Mouse (Mus musculus) liver, embryonic 14.5 days (tissue): Measurements from ENCODE around the gene Irs2. TPM values are rescaled to one million over a fixed set of nuclear protein-coding genes. Genes with fewer than 3 reads are reported as not detected.
A peak's percentile ranks its signal among the peaks of the same experiment; 100 is the strongest.

Source experiments
- ATAC-seq: fragments of 200-750 bp; cut with Nextera tagmentation; 2 replicates; pipeline ENCODE4 v1.8.0; 2017; ENCODE audit warnings: moderate number of reproducible peaks, mild to moderate bottlenecking, moderate library complexity; ENCODE audit not compliant: insufficient read depth
- DNase-seq, 3 experiments: peaks; one replicate each; pipeline ENCODE4 v3.0.0-alpha.2; 2012 to 2013; ENCODE audit warnings: low read depth in 3 of 3, low spot score in 3 of 3
- H3K27ac ChIP-seq: fragments of 300-500 bp; sonication (generic); 2 replicates; pipeline ENCODE4 v1.5.1; 2014; ENCODE audit warnings: moderate library complexity, mild to moderate bottlenecking, control low read depth, inconsistent platforms
- H3K27me3 ChIP-seq: fragments of 300-500 bp; sonication (generic); 2 replicates; pipeline ENCODE4 v1.6.1; 2014; ENCODE audit warnings: mild to moderate bottlenecking, low read length, moderate library complexity; ENCODE audit not compliant: control insufficient read depth, insufficient read depth
- H3K36me3 ChIP-seq: fragments of 300-500 bp; sonication (generic); replicated peaks from 2 replicates; pipeline ENCODE4 v1.6.1; 2014; ENCODE audit warnings: low read depth; ENCODE audit not compliant: control insufficient read depth, insufficient read depth
- H3K4me1 ChIP-seq, 2 experiments: fragments of 200-500 bp in 1 of 2; fragments of 300-500 bp in 1 of 2; sonication (generic) in 1 of 2; replicated peaks; 2 replicates each; pipeline ENCODE4 v1.6.1; 2012 to 2014; ENCODE audit warnings: antibody characterized with exemption in 1 of 2, inconsistent platforms in 1 of 2, low read length in 1 of 2; ENCODE audit not compliant: control insufficient read depth in 2 of 2, insufficient read depth in 2 of 2
- H3K4me2 ChIP-seq: fragments of 300-500 bp; sonication (generic); 2 replicates; pipeline ENCODE4 v1.6.1; 2014; ENCODE audit warnings: low read depth, mild to moderate bottlenecking, control low read depth, moderate library complexity
- H3K4me3 ChIP-seq, 2 experiments: fragments of 200-500 bp in 1 of 2; fragments of 300-500 bp in 1 of 2; sonication (generic) in 1 of 2; 2 replicates each; pipeline ENCODE4 v1.5.1; 2012 to 2014; ENCODE audit warnings: low read depth in 2 of 2, low read length in 2 of 2, mild to moderate bottlenecking in 2 of 2, control low read depth in 1 of 2, inconsistent platforms in 1 of 2, moderate library complexity in 1 of 2; ENCODE audit not compliant: insufficient read depth in 1 of 2
- H3K9ac ChIP-seq: fragments of 300-500 bp; sonication (generic); replicated peaks from 2 replicates; pipeline ENCODE4 v1.6.1; 2014; ENCODE audit warnings: mild to moderate bottlenecking, control low read depth, moderate library complexity
- H3K9me3 ChIP-seq: fragments of 300-500 bp; sonication (generic); 2 replicates; pipeline ENCODE4 v1.6.1; 2016; ENCODE audit warnings: low read length, mixed read lengths; ENCODE audit not compliant: control insufficient read depth
- CTCF ChIP-seq: IDR thresholded peaks from 2 replicates; pipeline ENCODE4 v1.5.1; 2016; ENCODE audit warnings: antibody characterized with exemption, low read depth, control low read depth
- EP300 ChIP-seq: IDR thresholded peaks from 2 replicates; pipeline ENCODE4 v1.6.1; 2016; ENCODE audit warnings: antibody characterized with exemption, low read depth
- WGBS: fragments of 180-500 bp; shearing (Covaris S2); extraction: QIAGEN DNeasy Blood & Tissue Kit; methylation state at CpG from one replicate; pipeline ENCODE4 v1.1.7; 2014; ENCODE audit not compliant: insufficient replicate concordance; 5-methylcytosine and 5-hydroxymethylcytosine counted together
- polyA plus RNA-seq, 2 experiments: library from polyadenylated mRNA; depleted of rRNA in 1 of 2; stranded (reverse) in 1 of 2; unstranded in 1 of 2; fragments of >200 nt; fragmentation: Nextera tagmentation in 1 of 2; extraction: Ambion mirVana in 1 of 2; gene quantifications; 2 replicates each; pipeline versions ENCODE4 v1.2.1 to v1.2.3; 2012 to 2014

Irs2 gene
- polyA plus RNA-seq, 2 experiments, result 2.9 to 4.7 TPM

GRCm38 (mm10) chr8:10996247-10996646 is 12.0 kb downstream of the Irs2 start:
- WGBS, result 22% methylated on average over 2 of the region's 2 CpGs
- peak overlapping the region; percentile 57 for H3K27ac ChIP-seq

GRCm38 (mm10) chr8:10995756-10996155 is 12.5 kb downstream of the Irs2 start:
- Histone ChIP-seq H3K27ac (peak overlapping the region; percentile 57), H3K4me3 (peak overlapping the region in 1 of 2 experiments; percentile 14; a peak in 1 of 4 replicates), H3K27me3 (no peaks in the 10 kb centered on the region), H3K4me2 (peak overlapping the region; percentile 51), H3K9me3 (no peaks in the 10 kb centered on the region), H3K36me3 (peaks cover 22% of the 10 kb centered on the region), H3K9ac (peak overlapping the region; percentile 34), H3K4me1 (peaks cover 66 to 78% of the 10 kb centered on the region in 2 experiments)
- TF ChIP-seq EP300 (no peak), CTCF (no peak)
- ATAC-seq (peak; percentile 19; the same call in 1 of the 2 replicates), DNase-seq (no peak)
- 13% methylated on average over 2 of the region's 2 CpGs for WGBS

More at GRCm38 (mm10) chr8:10996247-10996646, 12.0 kb downstream of the Irs2 start:
- Histone ChIP-seq H3K27me3 (no peaks in the 10 kb centered on the region), H3K4me3 (no peak overlapping the region), H3K9ac (peak overlapping the region; percentile 12), H3K9me3 (no peaks in the 10 kb centered on the region), H3K4me1 (peaks cover 66 to 78% of the 10 kb centered on the region in 2 experiments), H3K4me2 (peak overlapping the region; percentile 51), H3K36me3 (peaks cover 22% of the 10 kb centered on the region)
- ATAC-seq (peak; percentile 83), DNase-seq (no peak)
- TF ChIP-seq EP300 (peak; percentile 67), CTCF (no peak)

- no peak overlapping the region for H3K9ac ChIP-seq
- peak overlapping the region; percentile 51; the same call in 1 of the 2 replicates for H3K4me2 ChIP-seq
These were observed 13.8 kb downstream of the Irs2 start for GRCm38 (mm10) chr8:10994390-10994954.

GRCm38 (mm10) chr8:10993582-10994216 is 14.6 kb downstream of the Irs2 start:
- DNase-seq (no peak), ATAC-seq (no peak)
- Histone ChIP-seq H3K9ac (no peak overlapping the region), H3K4me2 (no peak overlapping the region), H3K4me3 (no peak overlapping the region), H3K27me3 (no peaks in the 10 kb centered on the region), H3K9me3 (no peaks in the 10 kb centered on the region), H3K27ac (no peak overlapping the region), H3K36me3 (peaks cover 21% of the 10 kb centered on the region), H3K4me1 (peaks cover 72 to 85% of the 10 kb centered on the region in 2 experiments)
- WGBS, result 82% methylated on average over 10 of the region's 10 CpGs
- TF ChIP-seq CTCF (no peak), EP300 (no peak)

More at GRCm38 (mm10) chr8:10994390-10994954, 13.8 kb downstream of the Irs2 start:
- 78% methylated on average over 6 of the region's 6 CpGs for WGBS
- Histone ChIP-seq H3K36me3 (peaks cover 22% of the 10 kb centered on the region), H3K27me3 (no peaks in the 10 kb centered on the region), H3K4me3 (no peak overlapping the region), H3K27ac (no peak overlapping the region), H3K9me3 (no peaks in the 10 kb centered on the region), H3K4me1 (peaks cover 67 to 77% of the 10 kb centered on the region in 2 experiments)
- no peak for DNase-seq
- TF ChIP-seq EP300 (no peak), CTCF (no peak)
- ATAC-seq, result no peak

GRCm38 (mm10) chr8:10992081-10992480 is 16.2 kb downstream of the Irs2 start:
- no peak overlapping the region for H3K9ac ChIP-seq
- TF ChIP-seq EP300 (no peak), CTCF (no peak)
- H3K4me3 ChIP-seq, result no peak overlapping the region
- no peak for ATAC-seq
- peak overlapping the region; percentile 64 for H3K4me2 ChIP-seq
- no peak for DNase-seq
- WGBS, result 47% methylated on average over 8 of the region's 8 CpGs
- H3K36me3 ChIP-seq, result peaks cover 15% of the 10 kb centered on the region
- peaks cover 72 to 90% of the 10 kb centered on the region in 2 experiments for H3K4me1 ChIP-seq
- H3K27ac ChIP-seq, result peak overlapping the region; percentile 80
- H3K9me3 ChIP-seq, result no peaks in the 10 kb centered on the region
- H3K27me3 ChIP-seq, result no peaks in the 10 kb centered on the region
